Mouse (Mus musculus) stomach, postnatal 0 days (tissue): ENCODE measurements around the gene Zrsr1. TPM values are rescaled to one million over a fixed set of nuclear protein-coding genes. Genes with fewer than 3 reads are reported as not detected.

ENCODE experiments used
- ATAC-seq: fragments of 200-750 bp; cut with Nextera tagmentation; 2 replicates; pipeline ENCODE4 v1.8.0; 2017; ENCODE audit not compliant: low FRiP score, low TSS enrichment
- DNase-seq: peaks from one replicate; pipeline ENCODE4 v3.0.0-alpha.2; 2016; ENCODE audit warnings: low spot score
- H3K27ac ChIP-seq: fragments of 300-500 bp; sonication (generic); replicated peaks from 2 replicates; pipeline ENCODE4 v1.5.1; 2014; ENCODE audit warnings: mild to moderate bottlenecking, control low read depth
- H3K27me3 ChIP-seq: fragments of 300-500 bp; sonication (generic); 2 replicates; pipeline ENCODE4 v1.6.1; 2014; ENCODE audit warnings: low read length; ENCODE audit not compliant: control insufficient read depth, insufficient read depth
- H3K36me3 ChIP-seq: fragments of 300-500 bp; sonication (generic); 2 replicates; pipeline ENCODE4 v1.6.1; 2014; ENCODE audit warnings: low read length, mixed read lengths; ENCODE audit not compliant: control insufficient read depth, insufficient read depth
- H3K4me1 ChIP-seq: fragments of 300-500 bp; sonication (generic); replicated peaks from 2 replicates; pipeline ENCODE4 v1.6.1; 2014; ENCODE audit warnings: antibody characterized with exemption; ENCODE audit not compliant: control insufficient read depth, insufficient read depth
- H3K4me2 ChIP-seq: fragments of 300-500 bp; sonication (generic); replicated peaks from 2 replicates; pipeline ENCODE4 v1.6.1; 2014; ENCODE audit warnings: low read depth, mild to moderate bottlenecking, control low read depth, moderate library complexity
- H3K4me3 ChIP-seq: fragments of 300-500 bp; sonication (generic); 2 replicates; pipeline ENCODE4 v1.5.1; 2014; ENCODE audit warnings: low read depth, low read length, control low read depth
- H3K9ac ChIP-seq: fragments of 300-500 bp; sonication (generic); 2 replicates; pipeline ENCODE4 v1.6.1; 2014; ENCODE audit warnings: mild to moderate bottlenecking, low read length, control low read depth, mixed read lengths
- H3K9me3 ChIP-seq: fragments of 300-500 bp; sonication (generic); 2 replicates; pipeline ENCODE4 v1.6.1; 2016; ENCODE audit warnings: low read length; ENCODE audit not compliant: control insufficient read depth
- CTCF ChIP-seq: IDR thresholded peaks from 2 replicates; pipeline ENCODE4 v1.5.1; 2016; ENCODE audit warnings: antibody characterized with exemption, low read depth, mild to moderate bottlenecking, moderate library complexity
- EP300 ChIP-seq: optimal IDR thresholded peaks from 2 replicates; pipeline ENCODE3; 2016; ENCODE audit warnings: antibody characterized with exemption
- WGBS: fragments of 180-500 bp; shearing (Covaris S2); extraction: QIAGEN DNeasy Blood & Tissue Kit; methylation state at CpG from one replicate; pipeline ENCODE4 v1.1.7; 2014; 5-methylcytosine and 5-hydroxymethylcytosine counted together
- polyA plus RNA-seq: library from polyadenylated mRNA; unstranded; fragments of >200 nt; fragmentation: Nextera tagmentation; extraction: Ambion mirVana; gene quantifications from 2 replicates; pipeline ENCODE4 v1.2.1, GENCODE M21; 2015

Zrsr1 gene
- polyA plus RNA-seq, 1 experiment from 2014 or later: 2.2 TPM

DNA sequence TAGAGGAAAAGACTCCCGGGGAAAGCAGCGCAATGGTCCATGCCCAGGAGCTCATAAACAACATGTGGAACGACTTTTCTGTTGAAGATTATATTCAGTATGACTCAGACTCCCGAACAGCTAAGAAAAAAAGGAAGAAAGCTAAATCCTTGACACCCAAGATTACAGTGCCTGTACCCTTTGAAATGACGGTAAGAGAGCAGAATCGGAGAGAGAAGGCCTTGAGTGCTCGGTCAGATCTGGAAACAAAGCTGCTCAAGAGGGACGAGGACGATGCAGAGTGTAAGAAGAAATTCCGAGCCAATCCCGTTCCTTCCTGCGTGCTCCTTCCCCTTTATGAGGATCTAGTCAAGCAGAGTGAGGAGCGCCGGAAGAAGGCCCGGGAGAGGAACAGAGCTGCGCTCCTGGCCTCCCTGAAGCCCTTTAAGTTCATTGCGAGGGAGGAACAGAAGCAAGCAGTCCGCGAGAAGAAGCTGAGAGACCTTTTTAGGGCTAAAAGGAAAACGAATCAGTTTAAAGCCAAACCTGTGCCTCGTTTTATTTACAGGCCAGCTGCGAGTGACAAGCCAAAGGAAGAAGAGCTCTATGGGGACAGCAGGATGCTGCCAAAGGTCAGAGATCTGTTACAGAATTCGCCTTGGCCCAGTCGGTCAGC, 48.4 kb downstream of the Zrsr1 start:
- H3K27me3 ChIP-seq: no peaks in the 10 kb centered on the region
- no peak overlapping the region for H3K27ac ChIP-seq
- H3K4me2 ChIP-seq: no peak overlapping the region
- H3K4me3 ChIP-seq: no peak overlapping the region
- DNase-seq: no peak
- TF ChIP-seq EP300 (no peak), CTCF (no peak)
- WGBS: 73% methylated on average over 24 of the region's 24 CpGs
- H3K4me1 ChIP-seq: no peaks in the 10 kb centered on the region
- no peaks in the 10 kb centered on the region for H3K36me3 ChIP-seq
- no peaks in the 10 kb centered on the region for H3K9me3 ChIP-seq
- ATAC-seq: no peak
- no peak overlapping the region for H3K9ac ChIP-seq

DNA sequence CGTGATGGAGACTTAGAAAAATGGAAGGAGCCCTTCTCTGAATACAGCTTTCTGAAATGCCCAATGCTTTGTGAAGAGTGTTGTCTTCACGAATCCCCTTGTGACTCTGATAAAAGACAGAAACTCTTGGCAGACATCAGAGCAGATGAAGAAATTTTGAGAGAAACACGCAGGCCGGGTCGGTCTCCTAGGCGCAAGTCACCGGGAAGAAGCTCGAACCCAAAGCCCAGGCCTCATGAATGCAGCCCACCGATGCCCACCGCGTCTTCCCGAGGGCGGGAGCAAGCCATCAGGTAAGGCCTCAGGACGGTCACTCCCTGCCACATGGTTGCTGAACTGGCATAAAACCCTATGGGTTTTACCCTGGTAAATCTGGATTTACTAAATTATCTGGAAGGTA, 49.0 kb downstream of the Zrsr1 start:
- no peak overlapping the region for H3K9ac ChIP-seq
- H3K4me1 ChIP-seq: no peaks in the 10 kb centered on the region
- no peak overlapping the region for H3K27ac ChIP-seq
- 92% methylated on average over 14 of the region's 14 CpGs for WGBS
- DNase-seq: no peak
- no peak for ATAC-seq
- H3K4me3 ChIP-seq: no peak overlapping the region
- H3K9me3 ChIP-seq: no peaks in the 10 kb centered on the region
- H3K4me2 ChIP-seq: no peak overlapping the region
- H3K27me3 ChIP-seq: no peaks in the 10 kb centered on the region
- TF ChIP-seq CTCF (no peak), EP300 (no peak)
- H3K36me3 ChIP-seq: no peaks in the 10 kb centered on the region

GRCm38 (mm10) chr11:23023155-23023554, 51.4 kb downstream of the Zrsr1 start:
- TF ChIP-seq EP300 (no peak), CTCF (no peak)

DNA sequence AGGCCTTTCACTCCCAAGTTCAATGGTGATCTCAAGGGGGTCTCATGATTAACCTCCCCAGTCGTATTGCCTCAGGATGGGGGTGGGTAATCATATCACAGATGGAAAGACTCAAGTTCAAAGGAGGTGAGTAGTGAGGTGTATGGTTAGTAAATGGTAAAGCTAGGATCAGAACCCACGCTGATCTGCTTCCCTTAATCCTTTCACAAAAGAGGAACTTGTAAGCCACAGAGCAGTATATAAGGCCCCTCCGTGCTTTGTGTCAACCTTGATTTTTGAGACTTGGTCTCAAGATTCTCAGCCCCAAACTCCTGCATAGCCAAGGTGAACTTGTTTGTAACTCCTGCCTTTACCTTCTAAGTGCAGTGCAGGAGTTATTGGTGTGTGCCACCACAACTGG, 52.4 kb downstream of the Zrsr1 start:
- Histone ChIP-seq H3K4me1 (no peaks in the 10 kb centered on the region), H3K9ac (no peak overlapping the region), H3K36me3 (no peaks in the 10 kb centered on the region), H3K27me3 (no peaks in the 10 kb centered on the region), H3K4me3 (no peak overlapping the region), H3K4me2 (no peak overlapping the region), H3K27ac (no peak overlapping the region), H3K9me3 (no peaks in the 10 kb centered on the region)
- 73% methylated on average over 3 of the region's 3 CpGs for WGBS
- ATAC-seq (no peak), DNase-seq (no peak)
- TF ChIP-seq CTCF (no peak), EP300 (no peak)

More at GRCm38 (mm10) chr11:23023155-23023554, 51.4 kb downstream of the Zrsr1 start:
- Histone ChIP-seq H3K4me2 (no peak overlapping the region), H3K4me1 (no peaks in the 10 kb centered on the region), H3K27ac (no peak overlapping the region), H3K4me3 (no peak overlapping the region), H3K9me3 (no peaks in the 10 kb centered on the region), H3K9ac (no peak overlapping the region), H3K36me3 (no peaks in the 10 kb centered on the region), H3K27me3 (no peaks in the 10 kb centered on the region)
- ATAC-seq (no peak), DNase-seq (no peak)
- 91% methylated on average over 2 of the region's 2 CpGs for WGBS

Other genes starting within 250 kb of the Zrsr1 start
- gene B3gnt2, start 111.0 kb upstream of the Zrsr1 start, polyA plus RNA-seq: 15.1 and 18.4 TPM in 2 replicates
- 14.0 and 18.8 TPM in 2 replicates for gene Gm28048, start 10.1 kb downstream of the Zrsr1 start, polyA plus RNA-seq
- gene Commd1, start 10.4 kb downstream of the Zrsr1 start, polyA plus RNA-seq: 269 and 275 TPM in 2 replicates
- 123 and 124 TPM in 2 replicates for gene Cct4, start 18.5 kb downstream of the Zrsr1 start, polyA plus RNA-seq
- 3.0 and 3.2 TPM in 2 replicates for gene Fam161a, start 35.5 kb downstream of the Zrsr1 start, polyA plus RNA-seq